Mouse (Mus musculus) intestine, postnatal 0 days (tissue): ENCODE measurements at regions not wholly inside any gene's neighbourhood (a gene's known extent, or its start where the extent isn't known, plus 50 kb on each side); places are given as distances from the start of the nearest gene placed in this dataset.
A peak's percentile ranks its signal among the peaks of the same experiment; 100 is the strongest.

Experiments used
- ATAC-seq: fragments of 200-750 bp; cut with Nextera tagmentation; 2 replicates; pipeline ENCODE4 v1.8.0; 2017; ENCODE audit warnings: mild to moderate bottlenecking, moderate TSS enrichment, moderate library complexity
- H3K27ac ChIP-seq: fragments of 300-500 bp; sonication (generic); 2 replicates; pipeline ENCODE4 v1.5.1; 2014; ENCODE audit warnings: mild to moderate bottlenecking, low read depth, low read length, moderate library complexity
- H3K27me3 ChIP-seq: fragments of 300-500 bp; sonication (generic); replicated peaks from 2 replicates; pipeline ENCODE4 v1.6.1; 2014; ENCODE audit warnings: low read length, mixed read lengths; ENCODE audit not compliant: control insufficient read depth, insufficient read depth
- H3K36me3 ChIP-seq: fragments of 300-500 bp; sonication (generic); 2 replicates; pipeline ENCODE4 v1.6.1; 2014; ENCODE audit warnings: mild to moderate bottlenecking, moderate library complexity; ENCODE audit not compliant: control insufficient read depth, insufficient read depth
- H3K4me1 ChIP-seq: fragments of 300-500 bp; sonication (generic); replicated peaks from 2 replicates; pipeline ENCODE4 v1.6.1; 2014; ENCODE audit warnings: antibody characterized with exemption, low read length, mixed read lengths; ENCODE audit not compliant: control insufficient read depth, insufficient read depth
- H3K4me2 ChIP-seq: fragments of 300-500 bp; sonication (generic); replicated peaks from 2 replicates; pipeline ENCODE4 v1.6.1; 2014; ENCODE audit warnings: low read depth, mild to moderate bottlenecking, moderate library complexity
- H3K4me3 ChIP-seq: fragments of 300-500 bp; sonication (generic); 2 replicates; pipeline ENCODE4 v1.5.1; 2014; ENCODE audit warnings: low read depth, low read length
- H3K9ac ChIP-seq: fragments of 300-500 bp; sonication (generic); 2 replicates; pipeline ENCODE4 v1.6.1; 2014; ENCODE audit warnings: mild to moderate bottlenecking, low read depth, low read length
- H3K9me3 ChIP-seq: fragments of 300-500 bp; sonication (generic); 2 replicates; pipeline ENCODE4 v1.6.1; 2016; ENCODE audit warnings: mixed run types; ENCODE audit not compliant: control insufficient read depth
- CTCF ChIP-seq: sonication (generic); IDR thresholded peaks from 2 replicates; pipeline ENCODE4 v1.5.1; 2016; ENCODE audit warnings: low read depth, mild to moderate bottlenecking, control low read depth, antibody characterized with exemption, moderate library complexity
- WGBS: fragments of 180-500 bp; shearing (Covaris S2); extraction: QIAGEN DNeasy Blood & Tissue Kit; methylation state at CpG from one replicate; pipeline ENCODE4 v1.1.7; 2014; 5-methylcytosine and 5-hydroxymethylcytosine counted together

DNA sequence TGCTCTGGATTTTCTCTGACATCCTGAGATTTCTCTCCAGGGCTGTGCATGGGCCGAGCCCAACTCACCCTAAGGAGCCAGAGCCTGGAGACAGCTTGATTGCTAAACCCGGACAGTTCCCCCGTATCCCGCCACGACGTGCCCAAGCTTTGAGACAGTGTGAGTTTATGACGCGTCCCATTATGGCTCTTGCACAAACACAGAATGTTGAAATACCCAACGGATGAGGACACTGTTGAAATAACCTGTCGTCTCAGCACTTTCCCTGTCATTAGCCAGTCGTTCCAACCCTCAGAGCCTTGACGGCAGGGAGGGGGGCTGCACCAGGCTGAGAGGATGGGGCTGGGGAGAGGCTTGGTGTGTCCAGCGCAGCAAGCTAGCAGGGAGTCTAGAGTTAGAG, 50.7 kb upstream of the Myl10 start:
- no peak overlapping the region for H3K4me2 ChIP-seq
- H3K27me3 ChIP-seq, result no peaks in the 10 kb centered on the region
- H3K27ac ChIP-seq, result no peak overlapping the region
- no peaks in the 10 kb centered on the region for H3K9me3 ChIP-seq
- H3K4me1 ChIP-seq, result no peaks in the 10 kb centered on the region
- peak; percentile 38 for ATAC-seq
- 23% methylated on average over 13 of the region's 13 CpGs for WGBS
- H3K4me3 ChIP-seq, result no peak overlapping the region
- no peaks in the 10 kb centered on the region for H3K36me3 ChIP-seq
- TF ChIP-seq CTCF, result no peak
- no peak overlapping the region for H3K9ac ChIP-seq
